Mouse (Mus musculus) C2C12 (cell line): Measurements from ENCODE around the gene Dmap1. TPM values are rescaled to one million over a fixed set of nuclear protein-coding genes. Genes with fewer than 3 reads are reported as not detected.
A peak's percentile ranks its signal among the peaks of the same experiment; 100 is the strongest.

ENCODE experiments used
- H3K27me3 ChIP-seq: one replicate; pipeline ENCODE4 v1.6.1; 2011; ENCODE audit not compliant: control insufficient read depth, insufficient read depth, insufficient read length
- H3K36me3 ChIP-seq: one replicate; pipeline ENCODE4 v1.6.1; 2011; ENCODE audit not compliant: control insufficient read depth, insufficient read depth
- H3K4me3 ChIP-seq: one replicate; pipeline ENCODE4 v1.5.1; 2011; ENCODE audit warnings: mild to moderate bottlenecking, control low read depth; ENCODE audit not compliant: poor library complexity, insufficient read depth, severe bottlenecking
- H3K79me2 ChIP-seq: one replicate; pipeline ENCODE4 v1.6.1; 2011; ENCODE audit not compliant: control insufficient read depth, insufficient read depth
- H3K79me3 ChIP-seq: one replicate; pipeline ENCODE4 v1.6.1; 2011; ENCODE audit warnings: low read depth, control low read depth
- H3ac ChIP-seq: one replicate; pipeline ENCODE3; 2011; ENCODE audit warnings: low read depth; ENCODE audit not compliant: control insufficient read depth, insufficient read length
- CEBPB ChIP-seq: IDR thresholded peaks from one replicate; pipeline ENCODE4 v1.6.1; 2011; ENCODE audit warnings: low read depth, mild to moderate bottlenecking, control low read depth, moderate library complexity
- CTCF ChIP-seq: IDR thresholded peaks from one replicate; pipeline ENCODE4 v1.5.1; 2011; ENCODE audit not compliant: control insufficient read depth, insufficient read depth, insufficient read length
- FOSL1 ChIP-seq: IDR thresholded peaks from one replicate; pipeline ENCODE4 v1.8.0; 2011; ENCODE audit warnings: mild to moderate bottlenecking, low read length; ENCODE audit not compliant: poor library complexity, insufficient read depth, severe bottlenecking
- MAX ChIP-seq: IDR thresholded peaks from one replicate; pipeline ENCODE4 v1.6.1; 2011; ENCODE audit warnings: mild to moderate bottlenecking, control low read depth
- MYOD1 ChIP-seq: IDR thresholded peaks from one replicate; pipeline ENCODE4 v1.6.1; 2011; ENCODE audit warnings: low read depth; ENCODE audit not compliant: control insufficient read depth, insufficient read length
- MYOG ChIP-seq: IDR thresholded peaks from one replicate; pipeline ENCODE4 v1.6.1; 2011; ENCODE audit not compliant: control insufficient read depth, insufficient read length; ENCODE audit errors: extremely low read depth
- USF1 ChIP-seq: IDR thresholded peaks from one replicate; pipeline ENCODE4 v1.6.1; 2011; ENCODE audit warnings: low read depth, mild to moderate bottlenecking, control low read depth, moderate library complexity
- long read RNA-seq, 2 experiments: library from polyadenylated mRNA; unstranded; transcript quantifications; one replicate each; pipeline ENCODE4 v2.0.0; 2019 to 2020
- polyA plus RNA-seq: library from polyadenylated mRNA; unstranded; fragments of >200 nt; fragmentation: generic; extraction: Trizol; gene quantifications from one replicate; pipeline ENCODE4 v1.2.1, GENCODE M21; 2012; ENCODE audit warnings: missing spikeins

Gene Dmap1
- 31.0 TPM for polyA plus RNA-seq
- long read RNA-seq, experiment 1, transcript Dmap1-201 (11 exons, 1,566 nt): major isoform, 16 of 52 reads
- long read RNA-seq, experiment 1, partial matches to known transcripts: 17 of 52 reads
- long read RNA-seq, experiment 1, other reads (novel, unspliced or antisense): 19 of 52 reads
- long read RNA-seq, experiment 2, transcript Dmap1-201 (11 exons, 1,566 nt): major isoform, 36 of 138 reads
- long read RNA-seq, experiment 2, partial matches to known transcripts: 10 of 138 reads
- long read RNA-seq, experiment 2, other reads (novel, unspliced or antisense): 91 of 138 reads

GRCm38 (mm10) chr4:117681931-117682461 is at the start of gene Dmap1:
Gene Dmap1 (minus strand): TSS chr4:117682273.
- TF ChIP-seq USF1 (no peak), MAX (peak; percentile 72)
- H3K79me2 ChIP-seq: peaks cover 13% of the 10 kb centered on the region
- peak within 1 kb of the TSS; percentile 78 for H3ac ChIP-seq
- H3K36me3 ChIP-seq: peaks cover 29% of the 10 kb centered on the region
- H3K4me3 ChIP-seq: peak within 1 kb of the TSS; percentile 95
- no peaks in the 10 kb centered on the region for H3K79me3 ChIP-seq
- H3K27me3 ChIP-seq: no peaks in the 10 kb centered on the region

GRCm38 (mm10) chr4:117724112-117724511 is 42.0 kb upstream of the Dmap1 start, which contains the start of gene Gm12845:
Gene Gm12845 (plus strand): TSS chr4:117724412.
- Histone ChIP-seq H3K36me3 (no peaks in the 10 kb centered on the region), H3K79me2 (no peaks in the 10 kb centered on the region), H3ac (no peak within 1 kb of the TSS), H3K4me3 (no peak within 1 kb of the TSS), H3K27me3 (peaks cover 24% of the 10 kb centered on the region), H3K79me3 (no peaks in the 10 kb centered on the region)
- TF ChIP-seq FOSL1: no peak
- no peak for TF ChIP-seq MYOD1
- no peak for TF ChIP-seq MAX
- TF ChIP-seq USF1: no peak
- TF ChIP-seq CEBPB: no peak
- no peak for TF ChIP-seq CTCF
- TF ChIP-seq MYOG: no peak

- Histone ChIP-seq H3K27me3 (peaks cover 24% of the 10 kb centered on the region), H3ac (no peak overlapping the region), H3K79me3 (no peaks in the 10 kb centered on the region), H3K4me3 (no peak overlapping the region), H3K79me2 (no peaks in the 10 kb centered on the region), H3K36me3 (no peaks in the 10 kb centered on the region)
- TF ChIP-seq CTCF (no peak), USF1 (no peak), CEBPB (no peak), MAX (no peak), FOSL1 (no peak), MYOD1 (no peak), MYOG (no peak)
Measured at GRCm38 (mm10) chr4:117713303-117714098, 31.4 kb upstream of the Dmap1 start.

- H3K27me3 ChIP-seq: peaks cover 24% of the 10 kb centered on the region
- H3K36me3 ChIP-seq: no peaks in the 10 kb centered on the region
- TF ChIP-seq MYOD1 (no peak), CEBPB (no peak), FOSL1 (no peak), USF1 (no peak), CTCF (no peak), MAX (no peak), MYOG (no peak)
- no peak overlapping the region for H3K4me3 ChIP-seq
- no peaks in the 10 kb centered on the region for H3K79me2 ChIP-seq
- H3K79me3 ChIP-seq: no peaks in the 10 kb centered on the region
- H3ac ChIP-seq: no peak overlapping the region
Measured at GRCm38 (mm10) chr4:117712314-117712713, 30.2 kb upstream of the Dmap1 start.

GRCm38 (mm10) chr4:117708780-117709550 is 26.9 kb upstream of the Dmap1 start:
- Histone ChIP-seq H3K27me3 (peaks cover 24% of the 10 kb centered on the region), H3K36me3 (no peaks in the 10 kb centered on the region), H3K4me3 (no peak overlapping the region), H3ac (no peak overlapping the region), H3K79me2 (no peaks in the 10 kb centered on the region), H3K79me3 (no peaks in the 10 kb centered on the region)
- TF ChIP-seq MYOD1 (no peak), MYOG (no peak), CEBPB (no peak), MAX (no peak), CTCF (no peak), FOSL1 (no peak), USF1 (no peak)
